Mouse (Mus musculus): ENCODE results near the gene Pla2g2f. TPM values are rescaled to one million over a fixed set of nuclear protein-coding genes. Genes with fewer than 3 reads are reported as not detected.

The Pla2g2f gene
- not detected in 2 replicates for polyA plus RNA-seq (2014; fragmentation: Nextera tagmentation; extraction: Ambion mirVana)

DNA sequence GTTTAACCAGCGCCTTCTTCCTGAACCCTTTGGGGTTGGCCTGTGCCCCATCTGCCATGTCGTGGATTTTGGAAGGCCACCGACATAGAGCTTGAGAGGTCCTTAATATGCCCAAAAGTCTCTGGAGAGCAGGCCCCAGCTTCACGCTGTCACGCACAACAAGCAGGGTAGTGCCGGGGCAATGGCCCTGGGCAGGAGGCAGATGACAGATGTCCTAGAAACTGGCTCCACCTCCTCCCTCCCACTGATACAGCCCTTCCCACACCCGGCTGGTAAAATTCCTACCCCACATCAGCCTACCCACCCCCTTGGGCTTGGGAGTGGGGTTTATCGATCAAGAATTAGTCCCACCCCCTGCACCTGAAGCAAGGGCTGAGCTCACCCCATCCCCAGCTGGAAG, at the start of gene Pla2g2f:
Pla2g2f (minus strand) TSS at position 211 of the 400 bp plus-strand sequence.
- Histone ChIP-seq H3K27ac (replicated peaks in 1 of 2; ENCODE audit: control insufficient read depth in 1 of 2, insufficient read depth in 1 of 2, low read depth in 2 of 2, low read length in 2 of 2) (no peak within 1 kb of the TSS), H3K36me3 (ENCODE audit: control insufficient read depth, insufficient read depth, low read length) (no peaks in the 10 kb centered on the region), H3K9me3 (ENCODE audit: control insufficient read depth, low read length) (no peaks in the 10 kb centered on the region), H3K9ac (ENCODE audit: low read length) (no peak within 1 kb of the TSS), H3K4me2 (ENCODE audit: low read length) (no peak within 1 kb of the TSS), H3K4me3 (ENCODE audit: control insufficient read depth in 1 of 2, insufficient read depth in 1 of 2, low read depth in 1 of 2, low read length in 2 of 2) (no peak within 1 kb of the TSS), H3K27me3 (ENCODE audit: control insufficient read depth, insufficient read depth, low read length) (no peaks in the 10 kb centered on the region; the same call in 1 of the 2 replicates), H3K4me1 (ENCODE audit: control insufficient read depth in 2 of 2, insufficient read depth in 2 of 2, low read length in 2 of 2) (peaks cover 0 to 7% of the 10 kb centered on the region in 2 experiments; a peak in 1 of 4 replicates)
- WGBS: 73% methylated on average over 8 of the region's 8 CpGs
- ATAC-seq (ENCODE audit: insufficient number of reproducible peaks, insufficient read depth, low FRiP score, low read depth): no peak

DNA sequence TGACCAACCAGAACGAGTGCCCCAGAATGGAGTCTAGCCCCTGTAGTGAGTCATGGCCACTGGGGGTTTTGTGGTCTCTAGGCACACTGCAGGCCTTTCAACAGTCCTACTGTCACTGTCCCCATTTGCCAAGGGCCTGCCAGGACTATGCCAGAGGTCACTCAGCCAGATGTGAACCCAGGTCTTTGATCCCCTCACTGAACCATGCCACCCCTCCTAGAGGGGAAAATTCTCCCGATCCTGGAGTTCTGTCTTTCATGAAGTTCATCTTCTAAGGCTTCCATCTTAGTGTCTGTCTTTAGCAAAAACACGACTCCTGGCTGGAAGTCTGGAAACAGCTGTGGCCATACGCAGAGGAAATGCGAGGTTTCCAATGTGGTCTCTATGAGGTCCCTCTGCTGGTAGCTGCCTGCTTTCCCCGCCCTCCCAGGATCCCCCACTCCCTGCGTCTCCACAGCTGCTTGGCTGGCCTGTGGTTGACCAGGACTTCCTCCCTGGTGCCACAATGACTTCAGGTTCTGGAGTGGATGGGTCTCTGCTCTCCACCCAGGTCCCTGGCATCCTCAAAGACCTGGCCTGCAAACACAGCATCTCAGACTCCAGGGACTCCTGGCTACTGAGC, 49.6 kb upstream of the Pla2g2f start:
- Histone ChIP-seq H3K36me3 (ENCODE audit: control insufficient read depth, insufficient read depth, low read length) (no peaks in the 10 kb centered on the region), H3K4me2 (ENCODE audit: low read length) (no peak overlapping the region), H3K9me3 (ENCODE audit: control insufficient read depth, low read length) (no peaks in the 10 kb centered on the region), H3K4me1 (ENCODE audit: control insufficient read depth in 2 of 2, insufficient read depth in 2 of 2, low read length in 2 of 2) (no peaks in the 10 kb centered on the region; a peak in 1 of 4 replicates), H3K4me3 (ENCODE audit: control insufficient read depth in 1 of 2, insufficient read depth in 1 of 2, low read depth in 1 of 2, low read length in 2 of 2) (no peak overlapping the region), H3K27me3 (ENCODE audit: control insufficient read depth, insufficient read depth, low read length) (peaks cover 15% of the 10 kb centered on the region; the same call in 1 of the 2 replicates), H3K27ac (replicated peaks in 1 of 2; ENCODE audit: control insufficient read depth in 1 of 2, insufficient read depth in 1 of 2, low read depth in 2 of 2, low read length in 2 of 2) (no peak overlapping the region), H3K9ac (ENCODE audit: low read length) (no peak overlapping the region)
- no peak for ATAC-seq (ENCODE audit: insufficient number of reproducible peaks, insufficient read depth, low FRiP score, low read depth)
- WGBS: 61% methylated on average over 7 of the region's 7 CpGs

DNA sequence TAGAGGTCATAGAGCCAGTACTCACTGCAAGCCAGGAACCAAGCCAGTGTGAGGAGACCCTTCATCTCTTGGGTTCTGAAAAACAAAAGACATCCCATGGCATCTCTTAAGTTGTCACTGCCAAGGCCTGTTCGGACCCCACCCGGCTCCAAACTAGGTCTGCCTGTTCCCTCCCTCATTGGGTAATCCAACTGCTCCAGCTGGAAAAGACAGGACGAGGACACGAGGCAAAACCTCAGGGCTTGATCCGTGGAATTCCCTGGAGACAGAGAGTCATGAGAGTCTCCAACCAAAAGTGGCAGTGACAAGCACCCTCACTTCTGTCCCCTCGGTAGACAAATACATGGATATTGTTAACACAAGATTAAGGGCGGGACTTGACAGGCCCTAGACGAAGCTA, 48.7 kb upstream of the Pla2g2f start:
- Histone ChIP-seq H3K36me3 (ENCODE audit: control insufficient read depth, insufficient read depth, low read length) (no peaks in the 10 kb centered on the region), H3K27me3 (ENCODE audit: control insufficient read depth, insufficient read depth, low read length) (peaks cover 13% of the 10 kb centered on the region; the same call in 1 of the 2 replicates), H3K9ac (ENCODE audit: low read length) (no peak overlapping the region), H3K27ac (replicated peaks in 1 of 2; ENCODE audit: control insufficient read depth in 1 of 2, insufficient read depth in 1 of 2, low read depth in 2 of 2, low read length in 2 of 2) (no peak overlapping the region), H3K9me3 (ENCODE audit: control insufficient read depth, low read length) (no peaks in the 10 kb centered on the region), H3K4me2 (ENCODE audit: low read length) (no peak overlapping the region), H3K4me1 (ENCODE audit: control insufficient read depth in 2 of 2, insufficient read depth in 2 of 2, low read length in 2 of 2) (no peaks in the 10 kb centered on the region; a peak in 1 of 4 replicates), H3K4me3 (ENCODE audit: control insufficient read depth in 1 of 2, insufficient read depth in 1 of 2, low read depth in 1 of 2, low read length in 2 of 2) (no peak overlapping the region)
- no peak for ATAC-seq (ENCODE audit: insufficient number of reproducible peaks, insufficient read depth, low FRiP score, low read depth)
- 69% methylated on average over 8 of the region's 8 CpGs for WGBS

DNA sequence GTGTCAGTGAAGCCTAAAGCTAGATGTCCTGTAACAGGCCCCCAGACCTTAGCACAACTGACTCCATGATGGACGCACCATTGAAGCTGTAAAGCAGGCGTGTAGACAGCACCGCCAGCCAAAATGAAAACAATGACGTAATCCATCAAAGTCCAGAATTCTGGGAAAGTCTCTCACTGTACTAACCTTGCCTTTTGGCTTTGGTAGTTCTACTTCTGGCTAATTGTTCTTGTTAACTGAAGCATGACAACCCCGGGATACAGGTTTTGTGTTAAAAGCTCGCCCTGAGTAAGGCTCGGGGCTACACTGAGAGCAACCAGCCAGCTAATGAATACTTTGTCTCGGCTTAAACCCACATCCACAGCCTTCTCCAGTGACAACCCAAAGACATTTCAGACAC, 47.8 kb upstream of the Pla2g2f start:
- 75% methylated on average over 8 of the region's 8 CpGs for WGBS
- no peak for ATAC-seq (ENCODE audit: insufficient number of reproducible peaks, insufficient read depth, low FRiP score, low read depth)
- Histone ChIP-seq H3K4me1 (ENCODE audit: control insufficient read depth in 2 of 2, insufficient read depth in 2 of 2, low read length in 2 of 2) (peaks cover 0 to 3% of the 10 kb centered on the region in 2 experiments; a peak in 3 of 4 replicates), H3K36me3 (ENCODE audit: control insufficient read depth, insufficient read depth, low read length) (no peaks in the 10 kb centered on the region), H3K27me3 (ENCODE audit: control insufficient read depth, insufficient read depth, low read length) (peaks cover 13% of the 10 kb centered on the region; the same call in 1 of the 2 replicates), H3K9ac (ENCODE audit: low read length) (no peak overlapping the region), H3K9me3 (ENCODE audit: control insufficient read depth, low read length) (no peaks in the 10 kb centered on the region), H3K4me3 (ENCODE audit: control insufficient read depth in 1 of 2, insufficient read depth in 1 of 2, low read depth in 1 of 2, low read length in 2 of 2) (no peak overlapping the region), H3K4me2 (ENCODE audit: low read length) (no peak overlapping the region), H3K27ac (replicated peaks in 1 of 2; ENCODE audit: control insufficient read depth in 1 of 2, insufficient read depth in 1 of 2, low read depth in 2 of 2, low read length in 2 of 2) (no peak overlapping the region)

DNA sequence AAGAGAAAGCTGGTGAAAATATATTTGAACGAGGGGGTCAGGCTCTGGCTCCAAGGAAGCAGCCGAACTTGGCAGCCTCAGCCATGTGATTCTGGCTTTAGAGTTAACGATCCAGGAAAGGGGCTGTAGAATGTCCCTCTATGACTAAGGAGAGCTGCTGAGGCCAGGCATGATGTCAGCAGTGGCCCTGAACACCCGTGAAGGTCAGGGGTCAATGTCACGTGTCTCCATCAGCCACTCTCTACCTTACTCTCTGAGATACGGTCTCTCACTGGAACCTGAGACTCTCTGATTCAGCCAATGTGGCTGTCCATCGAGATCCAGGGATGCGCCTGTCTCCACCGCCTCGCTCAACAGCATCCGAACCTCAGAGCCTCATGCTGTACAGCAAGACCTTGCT, 45.5 kb upstream of the Pla2g2f start:
- Histone ChIP-seq H3K4me3 (ENCODE audit: control insufficient read depth in 1 of 2, insufficient read depth in 1 of 2, low read depth in 1 of 2, low read length in 2 of 2) (no peak overlapping the region), H3K27ac (replicated peaks in 1 of 2; ENCODE audit: control insufficient read depth in 1 of 2, insufficient read depth in 1 of 2, low read depth in 2 of 2, low read length in 2 of 2) (no peak overlapping the region), H3K9ac (ENCODE audit: low read length) (no peak overlapping the region), H3K9me3 (ENCODE audit: control insufficient read depth, low read length) (no peaks in the 10 kb centered on the region), H3K4me2 (ENCODE audit: low read length) (no peak overlapping the region), H3K27me3 (ENCODE audit: control insufficient read depth, insufficient read depth, low read length) (0 out of 2 replicates have a peak, but pooled peaks cover 3% of the 10 kb centered on the region), H3K36me3 (ENCODE audit: control insufficient read depth, insufficient read depth, low read length) (no peaks in the 10 kb centered on the region), H3K4me1 (ENCODE audit: control insufficient read depth in 2 of 2, insufficient read depth in 2 of 2, low read length in 2 of 2) (peaks cover 0 to 9% of the 10 kb centered on the region in 2 experiments; a peak in 2 of 4 replicates)
- ATAC-seq (ENCODE audit: insufficient number of reproducible peaks, insufficient read depth, low FRiP score, low read depth): no peak
- WGBS: 83% methylated on average over 11 of the region's 11 CpGs

DNA sequence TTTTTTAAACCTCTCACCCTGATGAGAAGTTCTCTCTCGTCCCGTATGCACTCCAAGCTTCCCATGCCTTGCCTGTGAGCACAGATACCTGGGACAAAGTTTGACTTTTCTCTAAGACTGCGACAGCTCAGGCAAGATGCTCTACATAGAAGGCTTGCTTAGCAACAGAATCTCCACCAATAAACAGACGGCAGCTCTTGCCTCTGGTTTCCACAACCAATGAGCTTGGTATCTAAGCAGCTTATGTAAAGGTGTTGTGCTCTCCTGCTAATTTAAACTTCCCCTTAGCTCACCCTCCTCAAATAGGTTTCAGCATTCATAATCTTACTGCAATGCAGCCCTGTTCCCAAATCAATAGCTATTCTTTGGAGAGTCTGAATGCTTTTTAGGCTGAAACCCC, 44.2 kb upstream of the Pla2g2f start:
- Histone ChIP-seq H3K27me3 (ENCODE audit: control insufficient read depth, insufficient read depth, low read length) (0 out of 2 replicates have a peak, but pooled peaks cover 3% of the 10 kb centered on the region), H3K9me3 (ENCODE audit: control insufficient read depth, low read length) (no peaks in the 10 kb centered on the region), H3K9ac (ENCODE audit: low read length) (no peak overlapping the region), H3K36me3 (ENCODE audit: control insufficient read depth, insufficient read depth, low read length) (no peaks in the 10 kb centered on the region), H3K27ac (replicated peaks in 1 of 2; ENCODE audit: control insufficient read depth in 1 of 2, insufficient read depth in 1 of 2, low read depth in 2 of 2, low read length in 2 of 2) (no peak overlapping the region), H3K4me3 (ENCODE audit: control insufficient read depth in 1 of 2, insufficient read depth in 1 of 2, low read depth in 1 of 2, low read length in 2 of 2) (no peak overlapping the region), H3K4me2 (ENCODE audit: low read length) (no peak overlapping the region), H3K4me1 (ENCODE audit: control insufficient read depth in 2 of 2, insufficient read depth in 2 of 2, low read length in 2 of 2) (peaks cover 0 to 9% of the 10 kb centered on the region in 2 experiments; a peak in 2 of 4 replicates)
- WGBS: 73% methylated on average over 4 of the region's 4 CpGs
- ATAC-seq (ENCODE audit: insufficient number of reproducible peaks, insufficient read depth, low FRiP score, low read depth): no peak

DNA sequence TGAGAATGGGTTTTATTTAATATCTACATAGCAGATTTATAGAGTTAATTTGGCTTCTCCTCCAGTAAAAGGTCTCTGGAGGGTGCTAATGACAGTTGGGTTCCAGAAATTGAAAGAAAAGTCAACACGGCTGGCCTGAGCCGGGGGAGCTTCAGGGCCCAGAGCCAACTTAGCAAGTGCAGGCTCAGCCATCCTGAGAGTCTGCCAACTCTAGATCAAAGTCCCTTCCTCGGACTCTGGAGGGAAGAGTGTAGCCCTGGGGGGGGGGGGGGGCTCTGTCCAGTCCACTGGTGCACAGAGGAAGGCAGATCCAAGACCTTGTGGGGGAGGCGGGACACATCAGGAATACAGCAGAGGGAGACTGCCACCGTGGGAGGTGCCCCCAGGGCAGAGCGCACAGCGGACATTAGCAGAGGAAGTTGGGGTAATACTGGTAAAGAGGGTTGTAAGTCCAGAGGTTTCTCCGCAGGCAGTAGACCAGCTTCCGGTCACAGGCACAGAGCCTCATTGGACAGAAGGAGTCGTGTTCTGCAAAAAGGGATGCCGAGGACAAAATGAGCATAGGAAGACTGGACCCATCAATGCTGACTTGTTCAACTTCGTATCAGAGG, 42.8 kb upstream of the Pla2g2f start:
- no peak overlapping the region for H3K4me3 ChIP-seq (ENCODE audit: control insufficient read depth in 1 of 2, insufficient read depth in 1 of 2, low read depth in 1 of 2, low read length in 2 of 2)
- no peaks in the 10 kb centered on the region for H3K36me3 ChIP-seq (ENCODE audit: control insufficient read depth, insufficient read depth, low read length)
- no peak overlapping the region for H3K27ac ChIP-seq (replicated peaks in 1 of 2; ENCODE audit: control insufficient read depth in 1 of 2, insufficient read depth in 1 of 2, low read depth in 2 of 2, low read length in 2 of 2)
- no peak overlapping the region for H3K4me2 ChIP-seq (ENCODE audit: low read length)
- H3K4me1 ChIP-seq (ENCODE audit: control insufficient read depth in 2 of 2, insufficient read depth in 2 of 2, low read length in 2 of 2): peaks cover 0 to 9% of the 10 kb centered on the region in 2 experiments; a peak in 2 of 4 replicates
- ATAC-seq (ENCODE audit: insufficient number of reproducible peaks, insufficient read depth, low FRiP score, low read depth): no peak
- no peak overlapping the region for H3K9ac ChIP-seq (ENCODE audit: low read length)
- H3K9me3 ChIP-seq (ENCODE audit: control insufficient read depth, low read length): no peaks in the 10 kb centered on the region
- WGBS: 68% methylated on average over 12 of the region's 12 CpGs
- H3K27me3 ChIP-seq (ENCODE audit: control insufficient read depth, insufficient read depth, low read length): 0 out of 2 replicates have a peak, but pooled peaks cover 3% of the 10 kb centered on the region
